Mouse (Mus musculus): ENCODE data around the gene Pcca. TPM values are rescaled to one million over a fixed set of nuclear protein-coding genes. Genes with fewer than 3 reads are reported as not detected.

The Pcca gene
- polyA plus RNA-seq, 1 experiment from 2014 or later: 21.5 TPM

GRCm38 (mm10) chr14:122721750-122722149, 187.6 kb downstream of the Pcca start:
- DNase-seq (ENCODE audit: low spot score): no peak
- H3K9ac ChIP-seq (ENCODE audit: low read length): no peak overlapping the region
- WGBS: 20% methylated on average over 4 of the region's 4 CpGs
- ATAC-seq (replicated peaks; ENCODE audit: low FRiP score, low TSS enrichment, low read depth): no peak
- H3K27me3 ChIP-seq (replicated peaks; ENCODE audit: control insufficient read depth, insufficient read depth, low read length): no peaks in the 10 kb centered on the region
- H3K4me2 ChIP-seq (ENCODE audit: low read length): no peak overlapping the region
- no peak overlapping the region for H3K27ac ChIP-seq (ENCODE audit: low read depth)
- no peak overlapping the region for H3K4me3 ChIP-seq (ENCODE audit: low read depth, low read length)
- H3K36me3 ChIP-seq (ENCODE audit: control insufficient read depth, insufficient read depth, low read length): no peaks in the 10 kb centered on the region
- no peaks in the 10 kb centered on the region for H3K4me1 ChIP-seq (replicated peaks; ENCODE audit: control insufficient read depth, insufficient read depth, low read length)
- no peaks in the 10 kb centered on the region for H3K9me3 ChIP-seq (ENCODE audit: control insufficient read depth, low read length)

- Histone ChIP-seq H3K27ac (ENCODE audit: low read depth) (no peak overlapping the region), H3K36me3 (ENCODE audit: control insufficient read depth, insufficient read depth, low read length) (no peaks in the 10 kb centered on the region), H3K9me3 (ENCODE audit: control insufficient read depth, low read length) (no peaks in the 10 kb centered on the region), H3K4me2 (ENCODE audit: low read length) (no peak overlapping the region), H3K4me3 (ENCODE audit: low read depth, low read length) (no peak overlapping the region), H3K9ac (ENCODE audit: low read length) (no peak overlapping the region), H3K27me3 (replicated peaks; ENCODE audit: control insufficient read depth, insufficient read depth, low read length) (no peaks in the 10 kb centered on the region), H3K4me1 (replicated peaks; ENCODE audit: control insufficient read depth, insufficient read depth, low read length) (no peaks in the 10 kb centered on the region)
- WGBS: 94% methylated on average over 1 of the region's 1 CpGs
- DNase-seq (ENCODE audit: low spot score) (no peak), ATAC-seq (replicated peaks; ENCODE audit: low FRiP score, low TSS enrichment, low read depth) (no peak)
Measured at GRCm38 (mm10) chr14:122726456-122726855, 192.3 kb downstream of the Pcca start.

GRCm38 (mm10) chr14:122729431-122730073, 195.4 kb downstream of the Pcca start:
- Histone ChIP-seq H3K4me1 (replicated peaks; ENCODE audit: control insufficient read depth, insufficient read depth, low read length) (no peaks in the 10 kb centered on the region), H3K27me3 (replicated peaks; ENCODE audit: control insufficient read depth, insufficient read depth, low read length) (no peaks in the 10 kb centered on the region), H3K9ac (ENCODE audit: low read length) (no peak overlapping the region), H3K4me2 (ENCODE audit: low read length) (no peak overlapping the region), H3K9me3 (ENCODE audit: control insufficient read depth, low read length) (no peaks in the 10 kb centered on the region), H3K4me3 (ENCODE audit: low read depth, low read length) (no peak overlapping the region), H3K27ac (ENCODE audit: low read depth) (no peak overlapping the region), H3K36me3 (ENCODE audit: control insufficient read depth, insufficient read depth, low read length) (no peaks in the 10 kb centered on the region)
- 72% methylated on average over 4 of the region's 4 CpGs for WGBS
- ATAC-seq (replicated peaks; ENCODE audit: low FRiP score, low TSS enrichment, low read depth) (no peak), DNase-seq (ENCODE audit: low spot score) (no peak)

- Histone ChIP-seq H3K36me3 (ENCODE audit: control insufficient read depth, insufficient read depth, low read length) (no peaks in the 10 kb centered on the region), H3K4me2 (ENCODE audit: low read length) (no peak overlapping the region), H3K27ac (ENCODE audit: low read depth) (no peak overlapping the region), H3K4me1 (replicated peaks; ENCODE audit: control insufficient read depth, insufficient read depth, low read length) (no peaks in the 10 kb centered on the region), H3K27me3 (replicated peaks; ENCODE audit: control insufficient read depth, insufficient read depth, low read length) (no peaks in the 10 kb centered on the region), H3K4me3 (ENCODE audit: low read depth, low read length) (no peak overlapping the region), H3K9me3 (ENCODE audit: control insufficient read depth, low read length) (no peaks in the 10 kb centered on the region), H3K9ac (ENCODE audit: low read length) (no peak overlapping the region)
- DNase-seq (ENCODE audit: low spot score) (no peak), ATAC-seq (replicated peaks; ENCODE audit: low FRiP score, low TSS enrichment, low read depth) (no peak)
- 72% methylated on average over 4 of the region's 4 CpGs for WGBS
Measured at GRCm38 (mm10) chr14:122730921-122731551, 196.9 kb downstream of the Pcca start.

GRCm38 (mm10) chr14:122736806-122737205, 202.7 kb downstream of the Pcca start:
- no peak for DNase-seq (ENCODE audit: low spot score)
- Histone ChIP-seq H3K27ac (ENCODE audit: low read depth) (no peak overlapping the region), H3K36me3 (ENCODE audit: control insufficient read depth, insufficient read depth, low read length) (no peaks in the 10 kb centered on the region), H3K4me3 (ENCODE audit: low read depth, low read length) (no peak overlapping the region), H3K4me1 (replicated peaks; ENCODE audit: control insufficient read depth, insufficient read depth, low read length) (no peaks in the 10 kb centered on the region), H3K27me3 (replicated peaks; ENCODE audit: control insufficient read depth, insufficient read depth, low read length) (no peaks in the 10 kb centered on the region), H3K9ac (ENCODE audit: low read length) (no peak overlapping the region), H3K9me3 (ENCODE audit: control insufficient read depth, low read length) (no peaks in the 10 kb centered on the region), H3K4me2 (ENCODE audit: low read length) (no peak overlapping the region)
- no peak for ATAC-seq (replicated peaks; ENCODE audit: low FRiP score, low TSS enrichment, low read depth)

GRCm38 (mm10) chr14:122747860-122748842, 214.0 kb downstream of the Pcca start:
- Histone ChIP-seq H3K27me3 (replicated peaks; ENCODE audit: control insufficient read depth, insufficient read depth, low read length) (no peaks in the 10 kb centered on the region), H3K4me3 (ENCODE audit: low read depth, low read length) (no peak overlapping the region), H3K4me2 (ENCODE audit: low read length) (no peak overlapping the region), H3K9ac (ENCODE audit: low read length) (no peak overlapping the region), H3K36me3 (ENCODE audit: control insufficient read depth, insufficient read depth, low read length) (no peaks in the 10 kb centered on the region), H3K27ac (ENCODE audit: low read depth) (no peak overlapping the region), H3K9me3 (ENCODE audit: control insufficient read depth, low read length) (no peaks in the 10 kb centered on the region), H3K4me1 (replicated peaks; ENCODE audit: control insufficient read depth, insufficient read depth, low read length) (no peaks in the 10 kb centered on the region)
- WGBS: 74% methylated on average over 3 of the region's 3 CpGs
- no peak for DNase-seq (ENCODE audit: low spot score)
- ATAC-seq (replicated peaks; ENCODE audit: low FRiP score, low TSS enrichment, low read depth): no peak

GRCm38 (mm10) chr14:122751552-122751951, 217.4 kb downstream of the Pcca start:
- no peak for ATAC-seq (replicated peaks; ENCODE audit: low FRiP score, low TSS enrichment, low read depth)
- H3K9ac ChIP-seq (ENCODE audit: low read length): no peak overlapping the region
- WGBS: 100% methylated on average over 1 of the region's 1 CpGs

GRCm38 (mm10) chr14:122753278-122753677, 219.2 kb downstream of the Pcca start:
- 78% methylated on average over 2 of the region's 2 CpGs for WGBS

More at GRCm38 (mm10) chr14:122751552-122751951, 217.4 kb downstream of the Pcca start:
- no peak for DNase-seq (ENCODE audit: low spot score)
- Histone ChIP-seq H3K4me3 (ENCODE audit: low read depth, low read length) (no peak overlapping the region), H3K27me3 (replicated peaks; ENCODE audit: control insufficient read depth, insufficient read depth, low read length) (no peaks in the 10 kb centered on the region), H3K36me3 (ENCODE audit: control insufficient read depth, insufficient read depth, low read length) (no peaks in the 10 kb centered on the region), H3K4me2 (ENCODE audit: low read length) (no peak overlapping the region), H3K9me3 (ENCODE audit: control insufficient read depth, low read length) (no peaks in the 10 kb centered on the region), H3K27ac (ENCODE audit: low read depth) (no peak overlapping the region), H3K4me1 (replicated peaks; ENCODE audit: control insufficient read depth, insufficient read depth, low read length) (no peaks in the 10 kb centered on the region)

More at GRCm38 (mm10) chr14:122753278-122753677, 219.2 kb downstream of the Pcca start:
- DNase-seq (ENCODE audit: low spot score): no peak
- no peaks in the 10 kb centered on the region for H3K9me3 ChIP-seq (ENCODE audit: control insufficient read depth, low read length)
- no peak overlapping the region for H3K27ac ChIP-seq (ENCODE audit: low read depth)
- no peak overlapping the region for H3K9ac ChIP-seq (ENCODE audit: low read length)
- no peak for ATAC-seq (replicated peaks; ENCODE audit: low FRiP score, low TSS enrichment, low read depth)
- no peaks in the 10 kb centered on the region for H3K27me3 ChIP-seq (replicated peaks; ENCODE audit: control insufficient read depth, insufficient read depth, low read length)
- no peaks in the 10 kb centered on the region for H3K36me3 ChIP-seq (ENCODE audit: control insufficient read depth, insufficient read depth, low read length)
- no peak overlapping the region for H3K4me2 ChIP-seq (ENCODE audit: low read length)
- H3K4me1 ChIP-seq (replicated peaks; ENCODE audit: control insufficient read depth, insufficient read depth, low read length): no peaks in the 10 kb centered on the region
- no peak overlapping the region for H3K4me3 ChIP-seq (ENCODE audit: low read depth, low read length)
